Mouse (Mus musculus): ENCODE measurements around the gene Atg9a.
A peak's percentile ranks its signal among the peaks of the same experiment; 100 is the strongest.
"Not testable (repeated sequence)": the region's sequence is repeated elsewhere in the genome, so short reads cannot be mapped to it uniquely, and the experiment has no call there.

The Atg9a gene

DNA sequence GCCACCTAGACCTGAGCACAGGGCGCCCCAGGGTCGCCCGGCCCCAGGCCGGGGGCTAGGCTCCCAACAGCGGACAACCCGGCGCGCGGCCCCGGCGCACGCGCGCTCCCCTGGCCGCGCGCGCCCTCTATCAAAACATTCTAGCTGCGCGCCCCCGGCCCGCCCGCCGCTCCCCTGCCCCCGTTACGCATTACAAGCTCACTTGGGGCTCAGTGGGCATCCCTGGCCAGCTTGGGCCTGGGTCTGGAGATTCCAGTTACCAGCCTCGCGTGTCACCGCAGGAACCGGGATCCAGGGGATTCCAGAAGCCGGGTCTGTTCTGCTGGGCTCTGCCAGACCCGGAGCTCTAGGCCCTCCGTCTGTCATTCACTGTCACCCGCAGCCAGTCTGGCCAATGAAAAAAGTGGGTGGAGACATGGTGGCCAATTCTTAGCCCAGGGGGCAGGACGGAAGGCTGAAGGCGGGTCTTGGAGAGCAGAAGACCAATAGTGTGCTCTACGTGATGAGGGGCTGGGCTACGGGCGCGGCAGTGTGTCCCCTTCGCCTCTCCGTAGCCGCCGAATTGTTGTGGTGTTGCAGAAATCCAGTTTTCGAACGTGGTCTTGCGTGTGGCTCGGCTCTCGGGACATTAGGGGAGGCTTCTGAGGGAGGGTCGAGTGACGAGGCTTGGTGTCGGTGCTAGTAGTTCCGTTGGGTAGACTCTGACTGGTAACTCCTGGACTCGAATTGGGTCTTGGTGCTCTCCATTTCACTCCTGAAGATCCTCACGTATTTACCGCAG lies at the start of gene Atg9a, which contains the start of gene Ankzf1:
Atg9a (minus strand) TSS at position 575 of the 781 bp plus-strand sequence.
Ankzf1 (plus strand) TSS at position 530 of the 781 bp plus-strand sequence.
- peak; percentile 93 to 94 for DNase-seq

GRCm38 (mm10) chr1:75239591-75239990 lies 47.6 kb upstream of the Atg9a start:
- peak; percentile 62 to 70 for DNase-seq

DNA sequence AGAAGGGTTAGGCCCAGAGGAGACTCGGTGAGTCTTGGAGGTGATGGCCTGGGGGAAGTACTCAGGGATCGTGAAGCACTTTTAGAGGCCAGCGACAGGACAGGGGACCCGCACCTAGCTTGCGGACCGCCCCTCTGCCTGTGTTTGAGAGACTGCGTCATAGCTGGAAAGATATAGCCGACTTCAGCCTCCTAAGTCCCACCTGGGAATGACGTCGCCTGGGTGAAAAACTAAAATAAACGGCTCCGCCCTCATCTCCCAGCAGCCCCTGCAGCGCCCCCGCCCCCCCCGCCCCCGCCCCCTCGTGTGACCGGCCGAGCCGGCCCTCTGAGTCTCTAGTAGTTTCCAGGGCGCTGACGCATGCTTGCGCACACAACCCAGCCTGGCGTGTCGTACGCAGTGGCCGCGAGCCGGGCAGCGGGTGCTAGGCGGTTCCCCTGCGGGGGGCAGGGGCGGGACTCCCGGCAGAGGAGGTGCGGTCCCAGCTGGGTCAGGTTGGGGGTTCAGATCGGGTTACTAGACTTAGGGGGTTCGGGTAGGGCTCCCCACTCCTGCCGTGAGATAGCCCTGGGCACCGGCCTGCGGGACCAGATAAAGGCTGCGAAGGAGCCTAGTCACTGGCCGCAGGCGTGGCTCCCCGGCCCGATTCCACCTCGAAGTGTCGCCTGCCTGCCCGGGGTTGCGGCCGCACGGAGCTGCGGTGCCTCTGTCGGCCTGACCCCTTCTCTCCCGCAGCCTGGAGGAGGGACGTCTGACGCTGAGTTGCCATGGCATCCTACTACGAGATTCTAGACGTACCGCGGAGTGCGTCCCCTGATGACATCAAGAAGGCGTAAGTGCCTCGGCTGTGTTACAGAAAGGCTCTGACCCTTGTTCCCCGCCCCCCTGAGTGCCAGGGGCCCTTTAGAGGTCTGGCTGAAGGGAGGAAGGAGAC lies 44.4 kb upstream of the Atg9a start, which contains the start of gene Dnajb2:
Dnajb2 (plus strand) TSS at position 290 of the 934 bp plus-strand sequence.
- peak; percentile 91 to 94 for DNase-seq

DNA sequence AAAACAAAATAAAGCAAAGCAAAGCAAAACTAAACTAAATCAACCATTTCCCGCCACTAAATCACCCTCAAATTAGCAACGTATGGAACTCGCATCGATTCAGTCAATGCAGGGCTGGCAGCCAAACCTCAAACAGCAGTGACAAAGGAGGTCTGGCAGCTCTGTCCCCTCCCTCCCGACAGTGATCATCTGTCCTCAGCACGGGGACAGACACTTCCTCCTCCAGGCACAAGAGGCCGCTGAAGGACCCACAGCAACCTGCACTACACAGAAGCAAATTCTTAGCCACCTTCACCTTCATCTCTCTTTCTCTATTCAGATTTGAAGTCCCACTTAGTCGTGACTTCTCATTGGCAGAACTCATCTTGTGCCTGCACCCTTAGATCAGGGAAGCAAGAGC lies 42.6 kb upstream of the Atg9a start:
- DNase-seq = peak; percentile 79 to 88

DNA sequence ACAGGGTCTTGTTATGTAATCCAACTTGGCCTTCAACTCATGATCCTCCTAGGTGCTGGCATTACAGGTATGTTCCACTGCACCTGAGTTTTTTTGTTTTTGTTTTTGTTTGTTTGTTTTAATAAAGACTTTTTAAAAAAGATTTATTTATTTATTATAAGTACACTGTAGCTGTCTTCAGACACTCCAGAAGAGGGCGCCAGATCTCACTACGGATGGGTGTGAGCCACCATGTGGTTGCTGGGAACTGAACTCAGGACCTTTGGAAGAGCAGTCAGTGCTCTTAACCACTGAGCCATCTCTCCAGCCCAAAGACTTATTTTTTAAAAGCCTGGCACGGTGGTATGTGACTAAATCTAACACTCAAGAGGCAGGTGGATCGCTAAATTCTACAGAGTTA lies 40.5 kb upstream of the Atg9a start:
- not testable (repeated sequence) for DNase-seq

GRCm38 (mm10) chr1:75231664-75232152 lies 39.7 kb upstream of the Atg9a start, which contains the start of gene A630095N17Rik:
A630095N17Rik (minus strand) TSS chr1:75232102.
- DNase-seq = no peak

GRCm38 (mm10) chr1:75231224-75231623 lies 39.2 kb upstream of the Atg9a start:
- no peak for DNase-seq

- DNase-seq = no peak
Measured at GRCm38 (mm10) chr1:75230335-75230994, 38.5 kb upstream of the Atg9a start.

GRCm38 (mm10) chr1:75229158-75229557 lies 37.2 kb upstream of the Atg9a start:
- no peak for DNase-seq

DNA sequence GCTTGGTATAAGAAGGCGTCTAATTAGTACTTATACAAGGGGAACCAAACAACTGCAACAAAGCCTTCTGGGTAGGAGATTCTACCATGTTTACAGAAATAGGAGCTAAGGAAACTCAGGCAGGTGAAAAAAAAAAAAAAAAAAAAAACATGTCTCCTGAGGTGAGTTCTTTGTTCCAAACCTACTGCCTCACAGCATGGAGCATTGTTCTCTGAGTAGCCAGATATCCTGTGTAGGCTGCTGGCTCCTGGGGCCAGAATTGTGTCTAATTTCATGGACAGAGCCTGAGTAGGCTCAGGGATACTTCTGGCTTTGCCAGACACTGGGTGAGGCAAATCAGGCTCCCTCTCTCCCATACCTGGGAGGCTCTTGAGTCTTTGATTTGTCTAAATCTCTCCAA lies 35.7 kb upstream of the Atg9a start:
- no peak for DNase-seq

- DNase-seq = no peak
Measured at GRCm38 (mm10) chr1:75226138-75226537, 34.1 kb upstream of the Atg9a start.

DNA sequence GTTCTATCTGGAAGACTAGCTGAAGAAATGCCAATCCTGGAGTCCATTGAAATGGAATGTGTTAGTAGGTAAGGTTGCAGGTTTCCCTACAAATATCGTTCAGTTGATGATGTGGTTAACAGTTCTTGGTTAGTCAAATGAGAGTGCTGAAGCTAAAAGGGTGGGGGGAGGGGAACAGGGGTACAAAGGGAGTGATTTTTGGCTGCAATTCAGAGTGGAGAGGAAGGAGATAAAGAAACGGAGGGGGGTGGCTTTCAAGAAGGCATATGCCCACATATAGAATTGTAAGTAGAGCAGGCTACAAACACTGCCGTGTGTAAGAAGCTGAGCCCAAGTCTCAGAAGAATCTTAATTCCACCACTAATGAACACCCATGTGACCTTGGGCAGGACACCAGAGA lies 33.5 kb upstream of the Atg9a start:
- no peak for DNase-seq

- DNase-seq = no peak
Measured at GRCm38 (mm10) chr1:75223532-75223931, 31.5 kb upstream of the Atg9a start.

- no peak for DNase-seq
Measured at GRCm38 (mm10) chr1:75222926-75223325, 30.9 kb upstream of the Atg9a start.

- no peak for DNase-seq
Measured at GRCm38 (mm10) chr1:75221538-75221937, 29.5 kb upstream of the Atg9a start.

DNA sequence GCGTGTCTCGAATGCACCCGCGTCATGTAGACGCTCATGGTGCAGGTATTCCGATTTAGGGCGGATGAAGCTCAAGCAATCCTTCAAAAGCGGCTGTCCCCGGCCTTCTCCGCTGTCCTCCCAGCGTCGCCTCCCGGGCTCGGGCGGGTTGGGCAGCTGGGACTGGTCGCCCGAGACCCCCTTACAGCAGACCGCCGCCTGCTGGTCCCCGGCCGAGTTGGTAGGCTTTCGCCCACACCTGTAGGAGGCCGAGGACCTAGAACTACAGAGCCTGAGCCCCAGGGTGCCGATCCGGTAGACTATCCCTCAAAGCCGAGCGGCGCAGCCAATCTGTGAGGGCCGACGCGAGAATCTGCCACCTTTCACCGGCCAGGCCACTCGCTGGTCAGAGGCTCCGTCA lies 27.5 kb upstream of the Atg9a start, which contains the start of gene Tuba4a:
Tuba4a (minus strand) TSS at position 335 of the 400 bp plus-strand sequence.
- peak in 1 of 2 experiments; percentile 79 for DNase-seq

- peak; percentile 98 for DNase-seq
Measured at GRCm38 (mm10) chr1:75219078-75219477, 27.1 kb upstream of the Atg9a start.

DNA sequence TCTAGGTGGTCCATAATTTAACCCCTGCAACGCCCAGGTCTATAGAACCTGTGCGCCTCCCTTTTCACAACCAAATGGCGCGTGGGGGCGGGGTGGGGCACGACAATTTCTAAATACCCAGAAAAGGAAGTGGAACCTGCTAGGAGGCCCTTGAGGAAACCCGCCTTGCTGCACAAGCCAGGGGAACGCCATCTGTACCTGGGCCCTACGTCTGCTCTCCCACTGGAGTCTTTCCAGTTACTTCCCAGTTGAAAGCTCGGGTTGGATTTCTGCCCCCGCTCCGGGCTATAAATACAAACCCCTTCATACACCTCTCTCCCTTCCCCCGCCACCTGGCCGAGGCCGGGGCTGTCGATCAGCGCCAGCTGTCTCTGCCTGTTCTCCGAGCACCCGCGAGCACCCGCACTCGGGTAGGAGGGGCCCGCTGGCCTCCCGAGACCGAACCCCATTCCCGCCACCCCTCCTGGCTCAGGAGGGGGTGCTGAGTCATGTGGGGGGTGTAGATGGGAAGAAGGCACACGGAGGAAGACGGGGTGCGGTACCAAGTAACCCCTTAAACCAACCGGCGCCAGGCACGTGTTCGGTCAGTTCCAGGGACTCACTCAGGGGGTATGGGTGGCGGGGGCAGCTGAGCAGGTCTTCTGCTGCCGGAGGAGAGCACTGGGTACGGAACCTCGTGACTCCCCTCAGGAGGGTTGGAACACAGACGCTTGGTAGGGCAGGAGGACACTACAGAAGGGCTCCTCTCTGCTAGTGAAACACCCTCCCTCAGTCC lies 26.4 kb upstream of the Atg9a start:
- DNase-seq = peak; percentile 93 to 96

- no peak for DNase-seq
Measured at GRCm38 (mm10) chr1:75217893-75218226, 25.9 kb upstream of the Atg9a start.

- DNase-seq = peak; percentile 69 to 73
Measured at GRCm38 (mm10) chr1:75216797-75217585, 25.0 kb upstream of the Atg9a start.

DNA sequence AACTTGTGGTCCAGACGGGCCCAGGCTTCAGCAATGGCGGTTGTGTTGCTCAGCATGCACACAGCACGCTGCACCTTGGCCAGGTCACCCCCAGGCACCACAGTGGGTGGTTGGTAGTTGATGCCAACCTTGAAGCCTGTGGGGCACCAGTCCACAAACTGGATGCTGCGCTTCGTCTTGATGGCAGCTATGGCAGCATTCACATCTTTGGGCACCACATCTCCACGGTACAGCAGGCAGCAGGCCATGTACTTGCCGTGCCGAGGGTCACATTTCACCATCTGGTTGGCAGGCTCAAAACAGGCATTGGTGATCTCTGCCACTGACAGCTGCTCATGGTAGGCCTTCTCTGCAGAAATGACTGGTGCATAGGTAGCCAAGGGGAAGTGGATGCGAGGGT lies 23.8 kb upstream of the Atg9a start:
- peak; percentile 28 to 37 for DNase-seq
